Mouse (Mus musculus) inflammation-experienced regulatory T-cells, adult 16 weeks (primary cell): Measurements from ENCODE around the gene Tspan4. TPM values are rescaled to one million over a fixed set of nuclear protein-coding genes. Genes with fewer than 3 reads are reported as not detected.

Experiments
- polyA plus RNA-seq: library from polyadenylated mRNA; unstranded; fragments of 100-300 nt; shearing (Covaris generic); gene quantifications from one replicate; pipeline ENCODE4 v1.2.1, GENCODE M21; 2017

Gene Tspan4
- 3.8 TPM for polyA plus RNA-seq

DNA sequence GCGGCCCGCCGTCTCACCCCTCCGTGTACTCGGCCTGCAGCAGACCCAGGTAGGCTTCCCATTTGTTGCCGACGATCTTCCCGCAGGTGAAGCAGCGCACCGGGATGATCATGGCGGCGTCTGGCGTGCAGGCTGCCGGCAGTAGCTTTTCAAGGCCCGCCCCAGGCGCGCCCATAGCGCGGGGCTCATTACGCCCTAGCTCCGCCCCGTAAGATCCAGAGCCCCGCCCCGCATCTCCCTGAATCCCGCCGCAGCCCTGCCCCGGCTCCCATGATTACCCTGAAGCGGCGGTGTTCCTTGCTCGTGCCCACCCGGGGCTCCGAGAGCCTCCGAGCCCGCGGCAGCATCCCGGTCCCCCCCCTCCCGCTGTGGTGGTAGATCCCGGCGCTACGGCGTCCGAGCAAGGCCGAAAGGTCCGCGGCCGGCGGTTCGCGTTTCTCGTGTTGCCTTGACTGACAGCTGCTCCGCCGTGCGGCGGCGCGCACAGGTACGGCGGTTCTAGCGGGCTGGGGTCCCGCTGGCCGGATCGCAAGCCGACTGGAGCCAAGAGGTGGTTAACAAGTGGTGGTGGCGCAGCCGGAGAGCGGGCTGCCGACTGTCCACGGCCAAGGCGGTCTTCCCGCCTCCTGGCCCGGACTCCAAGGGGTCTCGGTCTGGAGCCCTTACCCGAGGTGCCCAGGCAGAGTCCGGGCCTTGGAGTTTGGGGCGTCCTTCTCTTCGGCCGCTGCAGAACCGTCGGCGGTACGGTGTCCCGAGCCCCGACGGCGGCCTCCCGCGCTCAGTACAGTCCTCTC, at the start of gene Tspan4, which contains the start of gene Polr2l:
Tspan4 (plus strand) TSS at position 230 of the 794 bp plus-strand sequence.
Polr2l (minus strand) TSS at position 122 of the 794 bp plus-strand sequence.

DNA sequence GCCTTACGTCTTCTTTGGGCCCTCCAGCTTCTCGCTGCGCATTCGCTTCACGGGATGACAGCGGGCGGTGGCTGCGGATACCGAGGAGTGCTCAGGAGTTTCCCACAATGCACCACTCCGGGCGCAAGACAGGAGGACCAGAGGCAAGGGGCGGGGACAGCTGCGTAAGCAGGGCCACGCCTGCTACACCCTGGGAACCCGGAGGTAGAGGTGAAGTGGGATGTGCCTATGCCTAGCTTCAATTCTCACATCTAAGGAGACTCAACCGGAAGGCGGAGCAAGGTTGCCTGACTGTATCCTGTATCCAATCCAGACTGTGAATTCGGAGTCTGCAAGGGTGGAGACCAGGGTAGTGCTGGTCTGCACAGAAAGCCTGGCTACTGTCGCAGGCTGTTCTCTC, 45.7 kb upstream of the Tspan4 start, which contains the start of gene Cend1:
Cend1 (minus strand) TSS at position 182 of the 400 bp plus-strand sequence.

DNA sequence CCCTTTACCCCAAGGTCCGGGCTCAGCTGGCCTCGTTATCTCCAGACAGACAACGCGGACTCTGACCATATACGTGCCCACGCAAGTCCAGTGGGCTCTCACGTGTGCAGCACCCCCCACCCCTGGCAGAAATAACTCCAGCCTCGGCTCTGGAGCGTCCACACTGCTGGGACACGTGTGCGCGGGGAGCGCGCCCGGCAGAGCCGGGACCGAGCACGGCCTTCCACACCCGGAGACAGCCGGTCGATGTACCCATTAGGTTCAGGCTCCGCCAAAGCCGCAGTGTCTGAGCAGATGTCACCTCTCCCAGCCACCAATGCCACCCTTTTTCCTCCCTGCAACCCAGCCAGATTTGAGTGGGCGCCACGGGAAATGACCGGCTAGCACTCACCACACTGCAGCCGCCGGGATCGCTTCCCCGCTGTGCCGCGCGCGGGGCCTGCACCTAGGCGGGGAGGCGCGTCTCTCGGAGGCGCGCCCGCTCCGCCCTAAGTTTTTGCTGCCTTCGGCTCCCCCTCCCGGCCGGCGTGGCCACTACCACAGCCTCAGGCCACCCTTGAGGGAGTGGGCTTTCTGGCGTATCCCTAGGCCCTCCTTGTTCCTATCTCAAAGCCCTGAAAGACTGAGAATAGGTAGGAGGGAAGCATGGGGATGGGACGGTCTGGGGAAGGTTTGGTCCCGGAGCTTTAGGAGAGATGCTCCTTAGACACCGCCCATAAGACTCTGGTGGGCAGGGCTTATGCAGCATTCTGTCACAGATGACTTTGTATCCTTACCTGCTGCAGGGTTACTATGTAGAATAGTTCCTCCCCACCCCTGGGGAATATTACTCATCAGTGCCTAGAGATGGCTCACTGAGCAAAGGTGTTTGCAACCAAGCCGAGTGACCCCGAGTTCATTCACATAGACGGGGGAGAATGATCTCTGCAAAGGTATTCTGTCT, 37.6 kb upstream of the Tspan4 start, which contains the start of gene Slc25a22:
Slc25a22 (minus strand) TSS at position 715 of the 943 bp plus-strand sequence.

DNA sequence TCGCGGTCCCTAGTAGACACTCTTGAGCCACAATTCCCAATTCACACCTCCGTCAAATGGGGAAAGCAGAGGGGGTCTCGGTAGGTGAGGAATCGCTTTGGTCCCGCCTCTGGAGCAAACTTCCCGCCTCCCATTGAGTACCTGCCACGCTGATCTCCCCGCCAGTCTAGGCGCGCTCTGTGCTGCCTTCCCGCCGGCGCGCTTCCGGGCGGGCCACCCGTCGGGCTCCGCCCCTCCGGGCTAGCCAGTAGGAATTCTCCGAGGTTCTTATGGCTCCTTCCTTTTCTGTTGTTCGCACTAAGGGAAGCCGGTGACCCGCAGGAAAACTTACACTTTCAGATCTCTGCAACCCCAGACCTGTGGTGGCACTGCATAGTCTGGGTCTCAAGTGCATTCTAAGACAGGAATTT, 31.2 kb upstream of the Tspan4 start, which contains the start of gene Pidd1:
Pidd1 (minus strand) TSS at position 198 of the 410 bp plus-strand sequence.

DNA sequence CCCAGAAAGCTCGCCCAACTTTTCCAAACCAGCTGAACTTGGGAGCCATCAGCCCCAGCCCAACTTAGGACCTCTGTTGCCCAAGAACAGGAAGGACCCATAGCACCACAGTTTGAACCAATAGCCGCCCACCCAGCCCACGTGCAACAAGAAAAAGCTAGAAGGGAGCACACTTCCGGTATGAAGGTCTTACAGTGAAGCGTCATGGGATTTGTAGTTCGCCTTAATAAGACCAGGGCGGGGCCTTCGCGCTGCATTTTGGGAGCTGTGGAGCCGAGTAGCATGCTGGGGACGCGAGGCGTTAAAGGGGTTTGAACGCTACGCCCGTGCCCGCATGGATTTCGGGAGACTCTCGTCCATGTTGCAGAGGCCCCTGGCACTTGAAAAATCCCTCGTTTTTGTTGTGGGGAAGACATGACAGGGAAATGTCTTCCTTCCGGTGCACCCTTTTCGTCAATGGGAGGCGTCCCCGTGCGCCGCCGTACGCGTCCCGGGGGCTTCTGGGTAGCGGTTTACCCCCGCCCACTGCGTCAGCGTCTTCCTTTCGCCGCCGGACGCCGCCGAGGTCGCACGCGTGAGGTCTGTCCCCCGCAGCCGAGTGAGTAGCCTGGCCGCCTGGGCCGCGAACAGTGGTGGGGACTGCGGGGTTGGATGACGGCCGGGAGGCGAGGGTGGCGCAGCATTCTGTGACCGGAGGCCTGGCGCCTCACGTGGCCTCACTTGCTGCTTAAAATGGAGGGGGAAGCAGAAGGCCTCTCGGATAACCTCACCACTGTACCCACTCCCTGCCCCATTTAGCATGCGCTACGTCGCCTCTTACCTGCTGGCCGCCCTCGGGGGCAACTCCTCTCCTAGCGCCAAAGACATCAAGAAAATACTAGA, 27.7 kb upstream of the Tspan4 start, which contains the start of gene Rplp2:
Rplp2 (plus strand) TSS at position 261 of the 882 bp plus-strand sequence.

DNA sequence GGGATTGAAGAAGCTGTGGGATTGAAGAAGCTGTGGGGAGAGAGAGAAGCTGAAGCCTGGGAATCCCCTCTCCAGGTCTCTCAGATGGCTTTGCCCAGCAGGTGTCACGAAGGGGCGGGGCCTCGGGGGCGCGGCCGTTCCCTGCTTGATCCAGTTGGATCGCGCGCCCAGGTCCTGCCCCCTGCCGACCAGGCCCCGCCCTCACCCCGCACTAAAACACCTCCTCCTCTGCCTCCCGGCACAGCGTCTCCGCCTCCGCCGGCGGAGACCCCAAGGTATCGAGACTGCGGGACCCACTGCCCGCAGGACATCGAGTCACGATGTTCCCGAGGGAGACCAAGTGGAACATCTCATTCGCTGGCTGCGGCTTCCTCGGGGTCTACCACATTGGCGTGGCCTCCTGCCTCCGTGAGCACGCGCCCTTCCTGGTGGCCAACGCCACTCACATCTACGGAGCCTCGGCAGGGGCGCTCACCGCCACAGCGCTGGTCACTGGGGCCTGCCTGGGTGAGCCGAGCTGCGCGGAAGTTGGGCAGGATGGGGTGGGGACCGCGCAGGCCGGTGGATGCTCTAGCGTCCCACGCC, 20.0 kb upstream of the Tspan4 start, which contains the start of gene Pnpla2:
Pnpla2 (plus strand) TSS at position 232 of the 585 bp plus-strand sequence.

DNA sequence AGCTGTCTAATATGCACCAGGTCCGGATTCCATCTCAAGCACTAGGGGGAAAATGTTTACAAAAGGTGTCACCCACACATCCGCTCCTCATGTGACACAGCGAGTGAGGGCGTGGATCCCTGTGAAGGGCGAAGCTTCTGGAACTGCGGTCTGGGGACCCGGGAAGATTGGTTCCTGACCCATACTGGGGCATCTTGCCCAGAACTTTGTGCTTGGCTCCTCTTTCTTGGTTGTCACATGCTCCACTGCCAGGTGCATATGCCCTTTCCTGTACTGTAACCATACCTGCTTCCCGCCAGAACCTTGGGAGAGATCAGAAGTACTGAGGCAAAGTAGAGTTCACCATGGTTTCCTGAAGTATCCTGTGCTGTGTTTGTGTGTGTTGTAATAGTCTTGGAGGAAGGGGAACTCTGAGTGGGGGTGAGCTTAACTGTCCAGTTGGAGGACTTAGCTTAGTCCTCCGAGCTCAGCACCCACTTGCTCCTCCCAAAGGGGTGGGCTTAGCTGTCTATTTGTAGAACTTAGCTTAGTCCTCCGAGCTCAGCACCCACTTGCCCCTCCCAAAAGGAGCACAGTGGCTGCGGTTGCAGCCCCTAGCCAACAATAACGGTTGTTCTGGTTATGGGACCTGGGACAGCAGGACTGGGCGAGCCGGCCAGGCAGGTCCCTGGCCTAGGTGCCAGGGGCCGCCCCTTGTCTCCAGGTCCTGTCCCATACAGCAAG, 14.5 kb upstream of the Tspan4 start, which contains the start of gene Cracr2b:
Cracr2b (plus strand) TSS at position 704 of the 723 bp plus-strand sequence.

DNA sequence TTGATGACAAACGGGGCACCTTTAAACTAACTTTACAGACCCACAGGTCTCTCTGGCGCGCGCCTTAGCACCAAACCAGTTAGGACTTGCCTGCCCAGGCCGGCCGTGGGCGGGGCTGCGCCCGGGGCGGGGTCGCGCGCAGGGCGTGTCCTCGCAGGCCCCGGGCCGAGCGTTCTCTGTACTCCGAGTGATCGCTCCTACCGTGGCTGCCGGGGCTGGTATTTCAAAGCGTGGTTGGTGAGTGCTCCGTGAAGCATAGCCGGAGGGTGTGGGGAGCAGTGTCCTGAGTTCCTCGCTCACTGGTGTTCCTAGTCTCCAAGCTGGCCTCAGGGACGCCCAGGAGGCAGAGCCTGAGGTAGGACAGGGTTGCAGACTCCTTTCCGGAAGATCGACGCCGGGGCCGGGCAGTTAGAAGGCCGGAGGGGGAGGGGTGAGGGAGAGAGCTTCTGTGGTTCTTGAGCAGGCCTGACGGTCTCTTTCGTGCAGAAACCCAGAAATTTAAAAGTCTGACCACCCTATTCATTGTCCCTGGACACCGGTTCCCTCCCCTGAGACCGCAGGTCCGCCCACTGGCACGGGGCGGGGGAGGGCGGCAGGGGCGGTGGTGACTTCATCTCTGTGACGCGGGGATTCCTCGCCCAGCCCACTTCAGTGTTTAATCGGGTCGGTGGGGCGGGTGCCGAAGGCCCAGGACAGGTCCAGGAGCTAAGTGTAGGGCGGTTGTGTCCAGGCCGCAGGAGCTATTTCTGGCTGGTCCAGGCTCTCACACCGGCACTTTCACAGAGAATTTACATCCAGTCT, 7.6 kb upstream of the Tspan4 start, which contains the start of gene Cd151:
Cd151 (plus strand) TSS at position 163 of the 801 bp plus-strand sequence.

DNA sequence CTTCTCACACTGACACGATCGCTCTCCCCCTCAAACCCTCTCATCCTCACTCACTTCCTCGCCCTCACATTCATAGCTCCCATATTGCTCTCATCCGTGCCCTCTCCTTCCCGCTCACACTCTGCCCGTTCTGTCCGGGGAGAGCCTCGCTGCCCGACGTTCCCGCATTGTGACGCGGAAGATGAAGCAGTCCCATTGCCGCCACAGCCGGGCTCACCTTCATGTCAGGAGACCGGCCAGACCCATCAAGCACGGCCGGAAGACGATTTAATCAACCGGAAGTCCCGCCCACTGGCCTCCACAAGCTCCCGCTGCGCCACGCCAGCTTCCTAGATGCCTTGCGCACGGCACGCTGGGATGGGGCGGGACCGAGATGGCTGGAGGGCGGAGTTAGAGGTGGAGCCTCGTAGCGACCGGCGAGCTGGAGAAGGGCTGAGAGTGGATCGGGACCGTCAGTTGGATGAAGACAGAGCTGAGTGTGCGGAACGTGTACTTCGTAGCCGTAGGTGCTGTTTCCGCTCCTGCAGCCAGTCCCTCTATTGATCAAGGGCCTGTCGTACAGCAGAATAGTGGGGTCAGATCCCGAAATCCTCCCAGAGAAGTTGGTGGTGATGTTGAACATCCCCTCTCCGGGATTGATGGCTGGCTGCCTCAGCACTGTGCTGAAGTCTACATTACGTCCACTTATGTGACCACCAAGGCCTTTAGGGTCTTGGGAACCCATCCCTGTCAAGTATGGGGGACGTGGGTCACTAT, 64.7 kb downstream of the Tspan4 start, which contains the start of gene Chid1:
Chid1 (minus strand) TSS at position 302 of the 756 bp plus-strand sequence.

Other genes with a start within 250 kb of the Tspan4 start
- 133 TPM for gene Phrf1, start 246.5 kb upstream of the Tspan4 start, polyA plus RNA-seq
- 111 TPM for gene Irf7, start 208.8 kb upstream of the Tspan4 start, polyA plus RNA-seq
- gene Cdhr5, start 198.5 kb upstream of the Tspan4 start, polyA plus RNA-seq, result not detected
- not detected for gene Sct, start 196.1 kb upstream of the Tspan4 start, polyA plus RNA-seq
- not detected for gene Drd4, start 183.2 kb upstream of the Tspan4 start, polyA plus RNA-seq
- 15.6 TPM for gene Deaf1, start 147.6 kb upstream of the Tspan4 start, polyA plus RNA-seq
- 41.9 TPM for gene Tmem80, start 147.5 kb upstream of the Tspan4 start, polyA plus RNA-seq
- gene Eps8l2, start 136.4 kb upstream of the Tspan4 start, polyA plus RNA-seq, result not detected
- gene Taldo1, start 83.0 kb upstream of the Tspan4 start, polyA plus RNA-seq, result 342 TPM
- gene Gatd1, start 61.1 kb upstream of the Tspan4 start, polyA plus RNA-seq, result 85.0 TPM
- 0.56 TPM for gene Cend1, start 45.7 kb upstream of the Tspan4 start, polyA plus RNA-seq
- gene Slc25a22, start 37.3 kb upstream of the Tspan4 start, polyA plus RNA-seq, result 82.4 TPM
- gene Pidd1, start 31.2 kb upstream of the Tspan4 start, polyA plus RNA-seq, result 14.5 TPM
- gene Rplp2, start 27.9 kb upstream of the Tspan4 start, polyA plus RNA-seq, result 1,588 TPM
- gene Pnpla2, start 20.0 kb upstream of the Tspan4 start, polyA plus RNA-seq, result 99.5 TPM
- gene Cracr2b, start 14.1 kb upstream of the Tspan4 start, polyA plus RNA-seq, result not detected
- 8.9 TPM for gene Cd151, start 7.8 kb upstream of the Tspan4 start, polyA plus RNA-seq
- gene Polr2l, start 108 bp upstream of the Tspan4 start, polyA plus RNA-seq, result 31.5 TPM
- gene Chid1, start 64.6 kb downstream of the Tspan4 start, polyA plus RNA-seq, result 24.9 TPM
- 25.5 TPM for gene Ap2a2, start 86.9 kb downstream of the Tspan4 start, polyA plus RNA-seq
- 0.18 TPM for gene Muc6, start 180.1 kb downstream of the Tspan4 start, polyA plus RNA-seq
- not detected for gene Muc2, start 215.1 kb downstream of the Tspan4 start, polyA plus RNA-seq